Mouse (Mus musculus) frontal cortex, postnatal 14 days (tissue): ENCODE results near the gene Esrp2.

Experiments
- DNase-seq, 2 experiments: peaks; one replicate each; pipeline ENCODE4 v3.0.0; 2022; ENCODE audit warnings: low spot score in 2 of 2

Esrp2 gene

GRCm38 (mm10) chr8:106147868-106148565 lies 11.2 kb upstream of the Esrp2 start:
- DNase-seq, result no peak

GRCm38 (mm10) chr8:106146014-106146413 lies 9.2 kb upstream of the Esrp2 start:
- no peak for DNase-seq

GRCm38 (mm10) chr8:106145331-106145730 lies 8.6 kb upstream of the Esrp2 start:
- DNase-seq, result no peak

- peak; percentile 58 to 80 for DNase-seq
These were observed 4.0 kb upstream of the Esrp2 start for GRCm38 (mm10) chr8:106140769-106141168.

GRCm38 (mm10) chr8:106140191-106140590 lies 3.4 kb upstream of the Esrp2 start:
- DNase-seq, result no peak

- no peak for DNase-seq
These were observed 1.8 kb upstream of the Esrp2 start for GRCm38 (mm10) chr8:106138616-106139015.

- DNase-seq, result peak in 1 of 2 experiments; percentile 36
These were observed 1.2 kb upstream of the Esrp2 start for GRCm38 (mm10) chr8:106137906-106138477.

- DNase-seq, result no peak
These were observed 588 bp upstream of the Esrp2 start for GRCm38 (mm10) chr8:106137218-106137905.

- no peak for DNase-seq
These were observed 1.1 kb downstream of the Esrp2 start for GRCm38 (mm10) chr8:106135672-106136071.

GRCm38 (mm10) chr8:106134751-106135571 lies 1.8 kb downstream of the Esrp2 start:
- DNase-seq, result no peak

- no peak for DNase-seq
These were observed 2.8 kb downstream of the Esrp2 start for GRCm38 (mm10) chr8:106133946-106134345.

- no peak for DNase-seq
These were observed 3.2 kb downstream of the Esrp2 start for GRCm38 (mm10) chr8:106133526-106133925.

- no peak for DNase-seq
These were observed 4.4 kb downstream of the Esrp2 start for GRCm38 (mm10) chr8:106132356-106132755.

GRCm38 (mm10) chr8:106131488-106132222 lies 5.1 kb downstream of the Esrp2 start:
- no peak for DNase-seq

GRCm38 (mm10) chr8:106131021-106131420 lies 5.8 kb downstream of the Esrp2 start:
- no peak for DNase-seq

- no peak for DNase-seq
These were observed 6.3 kb downstream of the Esrp2 start for GRCm38 (mm10) chr8:106130505-106130904.

- no peak for DNase-seq
These were observed 6.8 kb downstream of the Esrp2 start for GRCm38 (mm10) chr8:106129997-106130396.

- DNase-seq, result no peak
These were observed 7.4 kb downstream of the Esrp2 start for GRCm38 (mm10) chr8:106129232-106129930.

GRCm38 (mm10) chr8:106127882-106128410 lies 8.8 kb downstream of the Esrp2 start:
- DNase-seq, result no peak

- DNase-seq, result no peak
These were observed 9.7 kb downstream of the Esrp2 start for GRCm38 (mm10) chr8:106127054-106127453.

- DNase-seq, result no peak
These were observed 10.7 kb downstream of the Esrp2 start for GRCm38 (mm10) chr8:106126055-106126454.
